In genomic region chr17:66707684-66708083, GRCm38 (mm10) we compare ENCODE assay signal across 15 mouse cellular contexts.
DNase-seq lines count a peak whose midpoint lies in the region; ATAC-seq and TF ChIP-seq lines count a peak whose summit lies in the region.
"Had no signal": no experiment of that assay in that cellular context is flagged by ENCODE, and none has a peak within 500 bp of the region (broad histone marks: within the 10 kb centered on the region; RNA-seq: fewer than 3 reads in every experiment).

No protein-coding gene starts in this region.

- peak; percentile 24 for DNase-seq in lung, embryonic 14.5 days
- no peak for DNase-seq in lung, postnatal 10 days
- DNase-seq in intestine, embryonic 14.5 days (ENCODE audit: low spot score): peak; percentile 60
- peak; percentile 62 for DNase-seq in retina, postnatal 7 days (ENCODE audit: low read depth, low spot score)
- no peak for DNase-seq in testis, postnatal 10 days (ENCODE audit: low spot score)
- no peak for DNase-seq in embryo, embryonic 10 days (ENCODE audit: low spot score)
- DNase-seq: adrenal gland, postnatal 10 days; cerebellum, adult 18-20 months; gastrocnemius, postnatal 14 days; kidney, adult 18-20 months; kidney, postnatal 36 days; right cerebral cortex, postnatal 4 days had no signal

- peak overlapping the region; percentile 72; the same call in 1 of the 2 replicates for H3K27ac ChIP-seq in lung, embryonic 14.5 days (ENCODE audit: low read depth)
- no peak overlapping the region for H3K27ac ChIP-seq in intestine, embryonic 14.5 days (ENCODE audit: low read depth)
- peak overlapping the region; percentile 6; the same call in 1 of the 2 replicates for H3K27ac ChIP-seq in intestine, embryonic 15.5 days
- H3K27ac ChIP-seq: embryonic facial prominence, embryonic 13.5 days; hindbrain, embryonic 12.5 days had no signal

- no peak for TF ChIP-seq CTCF in lung, embryonic 14.5 days (IDR thresholded peaks at IDR 0.05; ENCODE audit: low read depth)

- H3K4me2 ChIP-seq in lung, embryonic 14.5 days: no peak overlapping the region
- no peak overlapping the region for H3K4me2 ChIP-seq in intestine, embryonic 14.5 days (ENCODE audit: low read length)
- H3K4me2 ChIP-seq in intestine, embryonic 15.5 days (replicated peaks): no peak overlapping the region
- H3K4me2 ChIP-seq: embryonic facial prominence, embryonic 13.5 days; hindbrain, embryonic 12.5 days had no signal

- ATAC-seq in lung, embryonic 14.5 days (ENCODE audit: insufficient read depth): peak; percentile 55; the same call in 1 of the 2 replicates
- ATAC-seq in intestine, embryonic 14.5 days (replicated peaks; ENCODE audit: low FRiP score, low TSS enrichment, low read depth): peak; percentile 54
- ATAC-seq in intestine, embryonic 15.5 days: peak; percentile 57

- no peaks in the 10 kb centered on the region for H3K36me3 ChIP-seq in lung, embryonic 14.5 days (ENCODE audit: insufficient read depth)
- no peaks in the 10 kb centered on the region for H3K36me3 ChIP-seq in intestine, embryonic 14.5 days (ENCODE audit: control insufficient read depth, insufficient read depth, low read length)
- H3K36me3 ChIP-seq in intestine, embryonic 15.5 days: no peaks in the 10 kb centered on the region
- H3K36me3 ChIP-seq: embryonic facial prominence, embryonic 13.5 days; hindbrain, embryonic 12.5 days had no signal

- no peaks in the 10 kb centered on the region for H3K9me3 ChIP-seq in lung, embryonic 14.5 days (ENCODE audit: low read depth, low read length)
- H3K9me3 ChIP-seq in intestine, embryonic 14.5 days (ENCODE audit: control insufficient read depth, low read length): no peaks in the 10 kb centered on the region
- no peaks in the 10 kb centered on the region for H3K9me3 ChIP-seq in intestine, embryonic 15.5 days
- H3K9me3 ChIP-seq: embryonic facial prominence, embryonic 13.5 days; hindbrain, embryonic 12.5 days had no signal

- H3K9ac ChIP-seq in lung, embryonic 14.5 days: no peak overlapping the region
- H3K9ac ChIP-seq in intestine, embryonic 14.5 days (ENCODE audit: low read length): no peak overlapping the region
- no peak overlapping the region for H3K9ac ChIP-seq in intestine, embryonic 15.5 days
- H3K9ac ChIP-seq: embryonic facial prominence, embryonic 13.5 days; hindbrain, embryonic 12.5 days had no signal

- whole genome bisulfite sequencing in lung, embryonic 14.5 days: 17% methylated on average over 8 of the region's 8 CpGs
- WGBS in intestine, embryonic 14.5 days: 42% methylated on average over 8 of the region's 8 CpGs
- 37% methylated on average over 8 of the region's 8 CpGs for whole genome bisulfite sequencing in intestine, embryonic 15.5 days

- H3K4me3 ChIP-seq in lung, embryonic 14.5 days (ENCODE audit: low read depth, low read length): no peak overlapping the region
- no peak overlapping the region for H3K4me3 ChIP-seq in intestine, embryonic 14.5 days (ENCODE audit: low read depth, low read length)
- no peak overlapping the region for H3K4me3 ChIP-seq in intestine, embryonic 15.5 days (replicated peaks)
- H3K4me3 ChIP-seq: embryonic facial prominence, embryonic 13.5 days; hindbrain, embryonic 12.5 days had no signal

- H3K27me3 ChIP-seq in lung, embryonic 14.5 days (ENCODE audit: insufficient read depth, low read length): no peaks in the 10 kb centered on the region
- no peaks in the 10 kb centered on the region for H3K27me3 ChIP-seq in intestine, embryonic 14.5 days (replicated peaks; ENCODE audit: control insufficient read depth, insufficient read depth, low read length)
- no peaks in the 10 kb centered on the region for H3K27me3 ChIP-seq in intestine, embryonic 15.5 days (replicated peaks)
- H3K27me3 ChIP-seq: embryonic facial prominence, embryonic 13.5 days; hindbrain, embryonic 12.5 days had no signal

- peaks cover 17% of the 10 kb centered on the region for H3K4me1 ChIP-seq in lung, embryonic 14.5 days (ENCODE audit: insufficient read depth)
- peaks cover 15% of the 10 kb centered on the region for H3K4me1 ChIP-seq in intestine, embryonic 14.5 days (replicated peaks; ENCODE audit: control insufficient read depth, insufficient read depth, low read length)
- peaks cover 16% of the 10 kb centered on the region for H3K4me1 ChIP-seq in intestine, embryonic 15.5 days (replicated peaks)

Comparison
In these comparisons a context has a peak if more than half of its experiments do, and no peak if none do; other contexts are left out.
1. DNase-seq: peak in lung, embryonic 14.5 days (single experiment), intestine, embryonic 14.5 days (single experiment) and retina, postnatal 7 days (single experiment); none in lung, postnatal 10 days (single experiment), testis, postnatal 10 days (single experiment) and embryo, embryonic 10 days (single experiment).
2. Peak in every context shown above with its lines, with median percentiles within 50 percentile points of each other: ATAC-seq.